Mouse (Mus musculus) hindlimb bud, embryonic 11.5 days (tissue): ENCODE data around the gene Zfp52.

Source experiments
- DNase-seq: peaks from one replicate; pipeline ENCODE4 v3.0.0-alpha.2; 2012; ENCODE audit warnings: low read depth, low spot score; ENCODE audit errors: extremely low spot score

The Zfp52 gene

GRCm38 (mm10) chr17:21535096-21536001 is at the start of gene Zfp52:
TSS of gene Zfp52 (plus strand) at chr17:21535539.
- no peak for DNase-seq

- DNase-seq = peak; percentile 78
Observed at GRCm38 (mm10) chr17:21488760-21489499, 46.4 kb upstream of the Zfp52 start, which contains the start of gene Zfp53. TSS of gene Zfp53 (plus strand) at chr17:21488998.

GRCm38 (mm10) chr17:21489500-21490001 is 45.8 kb upstream of the Zfp52 start:
- DNase-seq = no peak

- no peak for DNase-seq
Observed at GRCm38 (mm10) chr17:21501365-21501764, 34.0 kb upstream of the Zfp52 start.

- DNase-seq = no peak
Observed at GRCm38 (mm10) chr17:21504524-21504923, 30.8 kb upstream of the Zfp52 start.

GRCm38 (mm10) chr17:21506258-21506657 is 29.1 kb upstream of the Zfp52 start:
- DNase-seq = no peak

GRCm38 (mm10) chr17:21509756-21510155 is 25.6 kb upstream of the Zfp52 start:
- DNase-seq = no peak

- no peak for DNase-seq
Observed at GRCm38 (mm10) chr17:21515403-21516105, 19.8 kb upstream of the Zfp52 start.

GRCm38 (mm10) chr17:21516201-21517129 is 18.9 kb upstream of the Zfp52 start:
- no peak for DNase-seq

GRCm38 (mm10) chr17:21517130-21517671 is 18.1 kb upstream of the Zfp52 start:
- DNase-seq = no peak

- DNase-seq = no peak
Observed at GRCm38 (mm10) chr17:21526270-21526669, 9.1 kb upstream of the Zfp52 start.

- DNase-seq = no peak
Observed at GRCm38 (mm10) chr17:21530645-21531330, 4.6 kb upstream of the Zfp52 start.

- no peak for DNase-seq
Observed at GRCm38 (mm10) chr17:21531621-21532020, 3.7 kb upstream of the Zfp52 start.

GRCm38 (mm10) chr17:21532101-21532951 is 3.0 kb upstream of the Zfp52 start:
- DNase-seq = no peak

- DNase-seq = no peak
Observed at GRCm38 (mm10) chr17:21533961-21534360, 1.4 kb upstream of the Zfp52 start.

GRCm38 (mm10) chr17:21534460-21535095 is 761 bp upstream of the Zfp52 start:
- no peak for DNase-seq

GRCm38 (mm10) chr17:21536096-21536495 is 757 bp downstream of the Zfp52 start:
- no peak for DNase-seq

GRCm38 (mm10) chr17:21536676-21537075 is 1.3 kb downstream of the Zfp52 start:
- no peak for DNase-seq
